Mouse (Mus musculus) ES-Bruce4 (cell line): ENCODE results near the gene Nrxn1. TPM values are rescaled to one million over a fixed set of nuclear protein-coding genes. Genes with fewer than 3 reads are reported as not detected.

Source experiments
- H3K27ac ChIP-seq: 2 replicates; pipeline ENCODE4 v1.5.1; 2012; ENCODE audit warnings: low read length, inconsistent platforms; ENCODE audit not compliant: insufficient read depth
- H3K27me3 ChIP-seq: 2 replicates; pipeline ENCODE4 v1.6.1; 2012; ENCODE audit warnings: mild to moderate bottlenecking, low read length, inconsistent platforms; ENCODE audit not compliant: control insufficient read depth, poor library complexity, insufficient read depth, severe bottlenecking
- H3K36me3 ChIP-seq: 2 replicates; pipeline ENCODE4 v1.6.1; 2012; ENCODE audit warnings: inconsistent platforms, mild to moderate bottlenecking, low read length, moderate library complexity; ENCODE audit not compliant: control insufficient read depth, poor library complexity, insufficient read depth, severe bottlenecking
- H3K4me1 ChIP-seq: one replicate; pipeline ENCODE4 v1.8.1; 2011; ENCODE audit warnings: low read length; ENCODE audit not compliant: control insufficient read depth, insufficient read depth
- H3K4me3 ChIP-seq: 2 replicates; pipeline ENCODE4 v1.5.1; 2011; ENCODE audit warnings: low read depth, mild to moderate bottlenecking, low read length
- H3K9ac ChIP-seq: 2 replicates; pipeline ENCODE4 v1.6.1; 2012; ENCODE audit warnings: low read depth, mild to moderate bottlenecking, inconsistent platforms; ENCODE audit not compliant: poor library complexity, severe bottlenecking
- H3K9me3 ChIP-seq: replicated peaks from 2 replicates; pipeline ENCODE4 v1.6.1; 2012; ENCODE audit warnings: mild to moderate bottlenecking, low read length, inconsistent platforms; ENCODE audit not compliant: control insufficient read depth, poor library complexity, insufficient read depth, severe bottlenecking
- CTCF ChIP-seq: IDR thresholded peaks from one replicate; pipeline ENCODE4 v1.8.1; 2011; ENCODE audit warnings: low read depth, low read length
- EP300 ChIP-seq: IDR thresholded peaks from 2 replicates; pipeline ENCODE4 v1.6.1; 2011; ENCODE audit warnings: low read depth, low read length; ENCODE audit not compliant: insufficient read depth
- POLR2A ChIP-seq: IDR thresholded peaks from one replicate; pipeline ENCODE4 v1.8.1; 2011; ENCODE audit warnings: low read length; ENCODE audit not compliant: insufficient read depth
- polyA plus RNA-seq: library from polyadenylated mRNA; stranded (reverse); fragments of >200 nt; gene quantifications from 2 replicates; pipeline ENCODE4 v1.2.4, GENCODE M21; 2011; ENCODE audit warnings: low read depth; ENCODE audit not compliant: missing spikeins, insufficient read depth, insufficient read length

The Nrxn1 gene
- polyA plus RNA-seq, 1 experiment = 5.6 TPM

DNA sequence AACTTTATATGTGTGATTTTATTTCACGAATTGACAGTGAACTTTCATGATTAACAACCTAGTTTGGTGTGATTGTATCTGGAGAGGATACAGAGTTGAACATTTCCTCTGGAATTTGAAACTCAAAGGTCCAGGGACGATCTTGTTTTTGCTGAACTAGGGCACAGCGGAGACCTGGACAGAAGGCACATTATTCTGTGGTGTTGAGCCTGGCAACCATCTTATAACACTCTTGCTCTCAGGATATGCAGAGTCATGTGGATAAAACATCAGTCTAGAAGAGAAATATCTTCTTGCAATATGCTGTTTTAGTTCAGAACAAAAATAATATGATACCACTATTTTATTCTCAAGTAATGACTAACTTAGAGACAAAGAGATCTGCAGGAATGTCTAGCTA, 464.9 kb downstream of the Nrxn1 start:
- TF ChIP-seq EP300 (no peak), POLR2A (no peak), CTCF (no peak)
- Histone ChIP-seq H3K27me3 (no peaks in the 10 kb centered on the region), H3K9ac (no peak overlapping the region), H3K4me3 (no peak overlapping the region), H3K9me3 (no peaks in the 10 kb centered on the region), H3K36me3 (no peaks in the 10 kb centered on the region), H3K4me1 (no peaks in the 10 kb centered on the region), H3K27ac (no peak overlapping the region)

- TF ChIP-seq CTCF (no peak), POLR2A (no peak), EP300 (no peak)
- no peak overlapping the region for H3K27ac ChIP-seq
- no peaks in the 10 kb centered on the region for H3K27me3 ChIP-seq
- no peak overlapping the region for H3K9ac ChIP-seq
- no peaks in the 10 kb centered on the region for H3K9me3 ChIP-seq
- H3K4me3 ChIP-seq = no peak overlapping the region
- no peaks in the 10 kb centered on the region for H3K4me1 ChIP-seq
- no peaks in the 10 kb centered on the region for H3K36me3 ChIP-seq
Measured at GRCm38 (mm10) chr17:90627395-90627794, 465.5 kb downstream of the Nrxn1 start.

DNA sequence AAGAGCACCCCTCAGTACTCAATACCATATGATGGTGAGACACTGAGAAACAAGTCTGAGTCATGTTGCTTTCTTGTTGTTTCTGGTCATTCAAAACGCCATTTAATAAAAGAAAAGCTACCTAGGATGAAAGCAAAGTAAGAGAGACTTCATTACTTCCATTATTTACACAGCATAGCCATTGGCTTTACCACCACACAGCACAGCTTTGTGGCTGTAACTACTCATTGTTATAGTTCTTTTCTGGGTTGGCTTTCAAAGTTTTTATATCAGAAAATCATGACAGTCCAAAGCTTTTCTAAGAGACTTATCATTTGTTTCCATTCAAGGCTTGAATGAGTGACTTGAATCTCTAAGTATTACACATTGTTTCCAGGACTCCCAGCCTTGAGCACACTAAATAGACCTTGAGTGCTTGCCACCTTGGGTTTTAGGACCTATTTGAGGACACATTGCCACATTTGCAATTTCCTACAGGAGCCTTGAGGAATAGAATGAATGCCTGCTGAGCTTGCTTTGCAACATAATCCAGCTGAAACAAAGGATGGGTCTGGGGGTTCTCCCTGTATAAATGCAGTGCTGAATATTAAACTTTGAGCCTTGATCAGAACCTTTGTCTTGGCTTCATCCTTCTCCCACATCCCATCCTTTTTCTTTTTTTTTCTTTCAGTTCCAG, 468.1 kb downstream of the Nrxn1 start:
- TF ChIP-seq CTCF (no peak), POLR2A (no peak), EP300 (no peak)
- no peak overlapping the region for H3K27ac ChIP-seq
- no peak overlapping the region for H3K4me3 ChIP-seq
- no peaks in the 10 kb centered on the region for H3K9me3 ChIP-seq
- H3K36me3 ChIP-seq = no peaks in the 10 kb centered on the region
- no peak overlapping the region for H3K9ac ChIP-seq
- no peaks in the 10 kb centered on the region for H3K4me1 ChIP-seq
- H3K27me3 ChIP-seq = no peaks in the 10 kb centered on the region

DNA sequence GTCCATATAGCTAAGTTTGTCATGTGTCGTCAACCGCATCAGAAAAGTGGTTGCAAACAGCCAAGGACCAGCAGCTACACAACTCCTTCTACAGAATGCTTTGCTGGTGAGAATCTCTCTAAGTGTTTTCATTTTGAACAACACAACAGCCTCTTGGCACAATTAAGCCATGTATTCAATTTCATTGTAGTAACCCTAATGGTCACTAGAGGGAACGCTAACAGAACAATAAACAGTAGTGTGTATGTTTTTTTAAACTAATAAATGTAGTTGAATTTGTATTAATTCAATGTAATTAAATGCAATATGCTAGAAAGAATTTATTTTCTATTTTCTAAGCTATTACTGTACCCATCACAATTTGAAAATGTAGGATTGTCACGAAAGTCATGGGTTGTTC, 471.0 kb downstream of the Nrxn1 start:
- Histone ChIP-seq H3K4me3 (no peak overlapping the region), H3K9ac (no peak overlapping the region), H3K36me3 (no peaks in the 10 kb centered on the region), H3K4me1 (no peaks in the 10 kb centered on the region), H3K9me3 (no peaks in the 10 kb centered on the region), H3K27me3 (no peaks in the 10 kb centered on the region), H3K27ac (no peak overlapping the region)
- TF ChIP-seq EP300 (no peak), CTCF (no peak), POLR2A (no peak)

- H3K27ac ChIP-seq = no peak overlapping the region
- no peaks in the 10 kb centered on the region for H3K9me3 ChIP-seq
- no peak for TF ChIP-seq POLR2A
- TF ChIP-seq EP300 = no peak
- TF ChIP-seq CTCF = no peak
- no peaks in the 10 kb centered on the region for H3K4me1 ChIP-seq
- H3K4me3 ChIP-seq = no peak overlapping the region
- H3K36me3 ChIP-seq = no peaks in the 10 kb centered on the region
- H3K27me3 ChIP-seq = no peaks in the 10 kb centered on the region
- no peak overlapping the region for H3K9ac ChIP-seq
Measured at GRCm38 (mm10) chr17:90615019-90615418, 477.9 kb downstream of the Nrxn1 start.

- Histone ChIP-seq H3K27me3 (no peaks in the 10 kb centered on the region), H3K27ac (no peak overlapping the region), H3K9me3 (no peaks in the 10 kb centered on the region), H3K4me3 (no peak overlapping the region), H3K4me1 (no peaks in the 10 kb centered on the region), H3K9ac (no peak overlapping the region), H3K36me3 (no peaks in the 10 kb centered on the region)
- no peak for TF ChIP-seq POLR2A
Measured at GRCm38 (mm10) chr17:90607427-90607806, 485.5 kb downstream of the Nrxn1 start.
